Mouse (Mus musculus): ENCODE data around the gene Ltb.

DNA sequence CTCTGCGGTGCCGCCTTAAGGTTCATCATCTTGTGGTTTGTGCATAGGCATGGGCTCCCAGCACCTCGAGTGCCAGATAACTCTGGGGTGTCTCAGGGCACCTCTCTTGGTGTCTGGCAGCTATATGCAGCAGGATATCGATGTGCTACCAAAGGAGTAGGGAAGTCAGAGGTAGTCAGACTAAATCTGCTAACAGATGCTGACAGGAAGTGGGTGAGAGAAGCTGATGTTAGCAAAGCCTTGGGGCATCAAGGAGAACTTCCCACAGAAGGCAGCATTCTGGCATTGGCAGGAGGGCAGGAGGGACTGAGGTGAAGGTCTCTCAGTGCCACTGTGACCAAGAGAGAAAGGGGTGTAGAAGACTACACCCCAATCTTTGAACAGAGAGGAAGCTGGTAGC is 4.1 kb upstream of the Ltb start:
- TF ChIP-seq POLR2A (IDR thresholded peaks at IDR 0.05; ENCODE audit: control insufficient read depth, extremely low read depth, insufficient read depth, low read length, poor library complexity) (no peak), CTCF (IDR thresholded peaks at IDR 0.05; ENCODE audit: borderline replicate concordance, control insufficient read depth, extremely low read depth, insufficient read depth, low read length, poor library complexity) (no peak)
